Mouse (Mus musculus): ENCODE measurements at regions not wholly inside any gene's neighbourhood (a gene's known extent, or its start where the extent isn't known, plus 50 kb on each side); places are given as distances from the start of the nearest gene placed in this dataset.
A peak's percentile ranks its signal among the peaks of the same experiment; 100 is the strongest.

DNA sequence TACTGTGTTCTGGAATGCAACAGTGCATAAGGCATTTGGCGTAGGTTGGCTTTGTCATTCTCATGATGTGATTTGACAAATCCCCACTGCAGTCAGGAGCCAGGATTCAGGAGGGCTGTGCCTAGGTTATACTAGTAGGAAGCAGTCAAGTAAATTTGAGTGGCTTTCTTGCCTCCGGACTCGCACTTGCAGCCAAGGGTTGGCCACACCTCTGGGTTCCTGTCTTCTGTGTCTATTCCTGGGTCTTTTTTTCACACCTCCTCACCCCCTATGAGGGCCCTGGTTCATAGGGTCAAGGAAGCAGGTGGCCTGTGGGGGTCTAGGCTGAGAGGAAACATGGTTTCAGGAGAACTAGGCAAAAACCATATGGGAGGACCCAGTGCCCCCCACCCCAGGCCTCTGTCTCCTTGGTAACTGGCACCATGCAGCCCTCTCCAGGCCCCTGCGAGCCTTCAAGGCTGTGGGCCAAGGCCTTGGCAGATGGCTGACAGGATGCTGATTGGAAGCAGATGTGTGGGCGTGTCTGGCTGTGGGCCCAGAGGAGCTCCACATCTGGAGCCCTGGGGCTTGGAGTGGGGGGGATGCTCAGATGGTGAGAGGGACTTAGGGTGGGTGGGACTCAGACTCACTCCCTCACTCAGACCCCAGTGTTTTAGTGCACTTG lies 195.7 kb downstream of the Rgs3 start:
- DNase-seq: peak; percentile 53 to 54

DNA sequence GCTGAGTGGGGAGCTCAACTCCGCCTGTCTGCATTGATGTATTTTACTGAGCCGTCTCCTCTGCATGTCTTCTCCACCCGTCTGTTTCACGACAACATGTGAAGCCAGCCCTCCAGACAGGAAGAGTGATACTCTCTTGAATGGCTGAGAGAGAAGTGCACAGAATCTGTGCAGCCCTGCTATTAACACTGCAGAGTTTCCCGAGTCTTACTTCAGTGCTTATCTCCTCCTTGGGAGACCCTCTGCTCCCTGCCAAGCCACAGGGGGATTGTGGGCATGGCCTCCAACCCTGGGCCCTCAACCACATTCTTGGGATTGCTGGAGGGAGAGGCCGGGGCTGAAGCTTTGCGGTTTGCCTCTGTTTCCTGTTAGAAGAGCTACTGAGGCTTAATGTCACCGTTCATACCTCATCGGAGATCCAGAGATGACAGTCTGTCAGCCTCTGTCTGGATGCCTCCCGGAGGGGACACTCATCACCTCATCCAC lies 197.1 kb downstream of the Rgs3 start:
- DNase-seq: no peak

DNA sequence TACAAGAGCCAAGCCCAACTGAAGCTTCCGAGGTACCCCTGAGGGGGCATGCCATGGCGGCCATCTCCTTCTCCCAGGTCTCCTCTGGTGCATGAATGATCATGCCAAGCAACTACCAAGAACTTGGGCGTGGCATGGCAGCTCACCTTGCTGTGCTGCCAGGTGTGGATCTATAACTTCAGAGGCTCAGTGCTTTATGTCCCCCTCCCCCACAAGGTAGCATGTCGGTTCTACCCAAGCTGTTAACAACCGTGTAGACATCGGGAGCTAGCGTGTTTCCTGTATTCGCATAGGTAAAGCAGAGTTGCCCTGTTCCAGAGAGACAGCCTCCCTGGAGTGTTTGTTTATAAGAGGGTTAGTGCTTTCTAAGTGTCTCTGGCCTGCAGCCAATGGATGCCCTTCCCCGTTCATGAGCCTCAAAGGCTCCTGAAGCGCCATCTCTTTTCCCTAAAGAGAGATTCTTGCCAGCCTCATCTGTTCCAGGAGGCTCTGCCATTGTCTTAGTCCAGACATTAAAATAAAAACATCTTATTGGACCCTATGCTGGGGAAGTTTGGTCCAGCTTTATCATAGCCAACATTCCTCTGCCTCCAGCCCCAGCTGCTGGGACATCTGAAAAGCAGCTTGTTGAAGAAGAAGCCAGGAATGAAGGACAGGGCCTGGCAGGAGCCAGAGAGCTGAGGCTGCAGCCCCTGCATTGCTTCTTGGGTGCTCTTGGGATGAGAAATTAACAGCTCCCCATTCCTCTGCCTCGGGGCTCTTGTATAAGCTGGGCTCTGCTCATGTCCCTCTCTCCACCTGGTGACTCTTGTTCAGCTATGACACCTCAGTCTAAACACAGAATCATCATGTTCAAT lies 201.3 kb downstream of the Rgs3 start:
- peak in 1 of 2 experiments; percentile 57 for DNase-seq

DNA sequence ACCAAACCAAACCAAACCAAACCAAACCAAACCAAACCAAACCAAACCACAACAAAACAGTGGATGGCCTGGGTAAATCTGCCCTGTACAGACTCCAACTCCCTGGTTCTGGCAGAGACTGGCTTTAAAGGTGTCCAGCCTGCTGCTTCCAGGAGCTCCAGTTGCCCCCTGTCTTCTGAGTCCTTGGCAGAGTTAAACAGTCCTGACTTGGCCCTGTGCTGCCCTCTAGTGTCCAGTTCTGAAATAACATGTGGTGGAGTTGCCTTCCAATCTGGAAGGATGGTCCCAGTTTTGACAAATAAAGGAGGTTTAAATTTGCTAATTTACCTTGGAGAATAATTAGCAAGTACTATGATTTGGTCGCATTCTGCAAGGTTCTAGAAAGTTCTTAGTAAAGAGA lies 202.0 kb downstream of the Rgs3 start:
- peak; percentile 71 to 82 for DNase-seq

DNA sequence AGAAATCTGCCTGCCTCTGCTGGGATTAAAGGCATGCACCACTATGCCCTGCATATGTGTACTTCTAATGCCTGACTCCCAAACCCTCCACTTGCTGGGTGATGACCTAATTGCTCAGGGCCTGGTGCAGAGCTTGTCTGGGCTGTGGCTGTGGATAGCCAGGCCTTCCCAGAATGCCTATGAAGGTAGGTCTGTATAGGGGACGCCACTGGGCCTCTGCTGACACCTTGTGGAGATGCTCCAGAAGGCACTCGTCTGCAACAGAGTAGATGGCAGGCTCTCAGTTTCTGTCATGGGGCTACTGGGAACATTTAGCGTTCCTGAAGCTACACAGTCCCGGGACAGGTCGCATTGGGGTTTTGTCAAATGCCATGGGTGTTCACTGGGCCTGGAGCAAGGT lies 201.4 kb upstream of the Zfp618 start:
- DNase-seq: peak; percentile 76 to 80

DNA sequence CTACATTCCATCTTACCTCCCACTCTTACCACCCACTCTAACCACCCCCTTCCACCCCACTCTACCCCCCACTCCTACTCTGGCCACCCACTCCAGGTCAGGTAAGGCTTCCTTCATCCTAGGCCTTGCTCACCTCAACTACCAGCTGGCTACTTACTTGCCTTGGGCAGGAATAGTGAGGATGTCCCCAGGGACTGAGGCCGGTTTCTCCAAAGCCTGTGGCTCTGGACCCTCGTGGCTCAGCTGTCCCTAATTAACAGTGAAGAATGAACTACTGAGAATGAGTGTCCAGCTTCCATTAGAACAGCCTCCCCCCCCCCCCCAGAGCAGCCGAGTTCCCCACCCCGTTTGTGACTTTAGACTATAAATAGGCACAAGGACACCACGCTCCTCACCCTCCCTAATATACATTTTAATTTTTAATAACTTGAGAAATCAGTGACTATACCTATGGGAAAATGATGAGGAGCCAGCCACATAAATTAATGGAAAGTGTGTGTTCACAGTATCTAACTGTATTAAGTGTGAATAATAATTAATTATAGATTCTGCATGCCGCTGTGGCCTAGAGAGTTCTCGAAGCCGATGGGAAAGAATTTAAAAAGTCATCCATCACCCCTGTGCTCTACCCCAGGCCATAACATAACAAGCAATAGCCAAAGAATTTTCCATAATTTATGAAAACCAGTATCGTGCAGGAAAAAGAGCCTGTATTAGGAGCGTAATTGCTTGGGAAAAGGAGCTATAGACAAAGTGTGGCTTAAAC lies 195.7 kb upstream of the Zfp618 start:
- no peak for DNase-seq

DNA sequence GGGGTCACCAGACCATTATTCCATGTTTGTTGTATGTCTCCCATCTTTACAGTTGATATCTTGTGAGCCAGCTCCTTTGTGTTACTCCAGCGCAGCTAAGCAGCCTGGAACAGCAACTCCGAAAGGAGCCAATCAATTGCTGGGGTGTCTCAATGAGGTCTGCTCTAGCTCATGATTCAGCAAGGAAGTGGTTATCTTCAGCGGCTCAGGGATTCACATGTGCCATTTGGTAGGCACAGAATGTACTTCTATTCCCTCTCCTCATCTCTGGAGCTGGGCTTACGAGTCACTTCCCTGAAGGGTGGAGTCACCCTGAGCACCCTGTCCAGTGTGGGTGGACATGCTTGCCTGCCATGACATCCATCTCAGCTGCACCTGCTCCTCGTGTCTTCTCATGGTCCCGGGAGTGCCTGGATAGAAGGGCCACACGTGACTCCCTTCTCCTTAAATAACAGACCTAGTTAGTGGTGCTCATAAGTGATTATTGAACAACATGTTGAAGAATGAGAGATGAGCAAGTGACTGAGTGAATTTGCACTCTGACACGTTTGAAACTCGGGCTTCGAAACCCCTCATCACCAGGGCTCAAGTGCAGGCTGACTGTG lies 190.3 kb upstream of the Zfp618 start:
- DNase-seq: no peak

DNA sequence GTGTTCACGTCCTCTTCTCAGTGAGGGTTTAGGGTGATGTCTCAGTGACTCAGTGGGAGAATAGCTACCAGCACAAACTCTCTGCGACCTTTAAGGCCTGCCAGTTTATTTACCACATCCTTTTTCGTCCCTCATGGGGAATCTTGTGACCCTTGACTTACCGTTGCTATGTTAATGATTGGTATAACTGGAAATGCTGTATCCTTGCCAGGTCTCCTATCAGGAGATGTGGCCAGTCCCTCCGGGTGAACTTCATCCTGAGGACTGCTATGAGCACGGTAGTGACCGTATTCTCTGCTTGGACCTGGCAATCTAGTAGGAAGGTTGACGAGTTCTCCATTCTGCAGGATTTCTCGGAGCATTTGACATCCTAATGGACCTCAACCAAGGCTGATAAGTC lies 188.5 kb upstream of the Zfp618 start:
- DNase-seq: no peak

DNA sequence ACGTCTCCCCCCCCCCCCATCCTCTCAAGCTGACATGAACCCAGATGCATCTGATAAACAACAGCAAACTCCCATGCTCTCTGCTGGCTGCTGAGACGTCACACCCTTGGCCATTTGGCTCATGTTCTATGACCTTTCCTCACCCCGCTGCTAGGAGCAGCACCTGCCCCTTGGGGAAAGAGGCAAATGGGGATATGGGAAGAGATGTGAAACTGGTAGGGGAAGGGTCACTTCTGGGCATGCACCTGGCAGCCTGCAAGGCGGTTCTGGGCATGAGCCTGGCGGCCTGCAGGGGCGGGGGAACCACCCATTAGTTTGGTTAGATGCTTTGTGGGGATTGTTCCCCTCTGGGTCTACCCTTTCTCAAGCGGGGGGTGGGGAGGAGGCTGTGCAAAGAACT lies 187.9 kb upstream of the Zfp618 start:
- DNase-seq: no peak

DNA sequence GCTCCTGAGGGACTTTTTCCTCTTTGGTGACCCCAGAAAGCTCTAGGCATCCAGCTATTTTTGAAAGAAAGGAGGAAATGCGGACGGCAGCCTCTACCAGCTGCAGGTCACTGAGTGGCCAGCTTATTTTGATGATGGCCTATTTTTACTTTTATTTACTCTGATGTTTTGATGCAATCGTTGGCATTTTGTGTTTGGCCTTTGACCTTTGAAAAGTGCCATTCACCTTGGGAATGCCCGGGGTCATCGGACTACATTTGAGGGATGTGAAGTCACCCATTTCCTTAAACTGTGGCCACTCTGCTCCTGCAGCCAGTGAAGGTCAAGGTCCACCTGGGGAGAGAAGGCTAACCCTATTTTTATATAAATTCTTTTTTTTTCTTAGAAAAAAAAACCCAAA lies 186.8 kb upstream of the Zfp618 start:
- no peak for DNase-seq

DNA sequence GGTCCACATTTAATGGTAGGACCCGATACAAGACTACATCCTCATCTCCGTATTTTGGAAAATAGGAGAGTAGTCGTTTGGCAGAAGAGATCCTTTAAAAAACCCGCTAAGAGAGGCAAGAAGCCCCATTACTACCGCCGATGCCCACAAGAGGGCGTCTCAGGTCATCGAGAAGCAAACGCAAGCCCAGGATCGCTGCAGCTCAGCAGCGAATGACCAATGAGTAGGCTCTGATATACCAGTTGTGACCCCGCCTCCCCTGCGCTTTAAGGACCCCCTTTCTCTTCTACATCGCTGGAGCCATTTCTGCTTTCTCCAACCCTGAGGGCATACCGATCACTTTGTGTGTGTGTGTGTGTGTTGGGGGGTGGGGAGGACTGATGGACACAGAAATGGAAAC lies 185.0 kb upstream of the Zfp618 start:
- DNase-seq: peak; percentile 72 to 79

DNA sequence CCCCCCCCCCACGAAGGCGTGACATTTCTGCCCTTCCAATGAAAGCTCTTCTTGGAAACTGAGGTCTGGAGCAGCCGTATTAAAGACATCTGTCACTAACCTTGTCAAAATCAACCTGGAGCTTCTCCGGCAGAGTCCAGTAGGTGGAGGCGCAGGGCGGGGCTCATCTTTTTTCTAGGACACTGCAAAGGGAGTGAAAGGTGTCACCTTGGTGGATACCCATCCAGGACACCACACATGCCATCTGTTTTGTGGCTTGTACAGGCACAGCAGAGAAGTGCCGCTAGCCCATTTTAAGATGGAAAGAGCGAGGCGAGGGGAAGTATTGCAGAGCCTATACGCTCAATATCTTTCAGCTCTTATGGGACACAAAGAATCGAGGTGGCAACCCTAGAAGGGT lies 184.5 kb upstream of the Zfp618 start:
- no peak for DNase-seq

DNA sequence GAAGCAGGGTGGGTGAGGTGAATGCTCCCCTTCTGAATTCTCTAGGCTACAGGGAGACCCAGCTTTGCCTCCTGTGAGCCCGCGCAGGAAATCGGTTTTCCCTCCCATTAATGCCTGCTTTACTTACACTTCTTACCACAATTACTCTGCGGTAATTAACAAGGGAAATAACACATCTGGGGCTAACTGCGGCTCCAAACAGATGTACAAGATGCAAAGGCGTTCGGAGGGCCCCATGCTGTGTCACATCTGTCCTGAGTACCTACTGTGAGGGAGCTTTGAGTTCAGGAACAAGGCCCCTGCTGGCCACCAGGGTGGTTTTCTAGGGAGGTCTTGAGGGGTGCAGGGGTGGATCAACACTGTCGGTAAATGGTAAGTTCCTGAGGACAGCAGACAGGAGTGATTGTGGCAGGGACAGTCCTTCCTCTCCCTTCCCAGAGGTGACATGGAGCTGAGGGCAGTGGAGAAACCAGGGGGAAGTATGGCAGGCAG lies 184.0 kb upstream of the Zfp618 start:
- DNase-seq: no peak

DNA sequence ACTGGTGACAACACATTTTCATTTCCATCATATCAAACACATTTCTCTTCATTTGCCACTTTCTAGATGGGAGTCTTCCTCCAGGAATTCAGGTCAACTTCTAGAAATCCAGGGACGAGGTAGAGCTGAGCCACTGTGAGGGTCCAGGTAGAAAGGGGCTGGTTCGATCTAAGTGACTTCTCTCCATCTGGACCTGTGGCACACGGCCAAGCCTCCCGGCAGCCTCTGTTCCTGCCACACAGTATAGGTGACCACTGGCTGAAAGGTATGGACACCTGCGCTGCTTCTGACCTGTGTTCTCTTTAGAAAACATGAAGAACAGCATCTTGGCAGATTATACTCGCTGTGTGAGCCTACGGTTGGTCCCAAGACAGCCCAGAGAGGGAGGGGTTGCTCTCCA lies 179.7 kb upstream of the Zfp618 start:
- no peak for DNase-seq

DNA sequence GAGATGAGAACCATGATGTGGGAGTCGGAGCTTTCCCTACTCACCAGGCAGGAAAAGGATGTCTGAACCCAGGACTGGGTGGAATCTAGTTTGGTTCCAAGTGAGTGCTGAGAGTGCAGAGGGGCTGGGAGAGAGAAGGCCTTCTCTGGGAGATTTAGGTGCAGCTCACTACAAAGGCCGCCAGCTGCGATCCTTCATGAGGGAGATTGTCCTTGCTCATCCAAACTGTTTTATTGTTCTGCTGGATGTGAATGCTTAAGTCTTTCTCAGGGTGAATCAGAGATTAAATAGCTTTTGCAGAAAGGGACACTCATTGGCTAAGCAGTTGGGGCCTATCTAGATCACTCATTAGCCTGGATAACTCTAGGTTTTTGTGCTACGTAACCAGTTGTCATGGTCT lies 175.7 kb upstream of the Zfp618 start:
- no peak for DNase-seq

DNA sequence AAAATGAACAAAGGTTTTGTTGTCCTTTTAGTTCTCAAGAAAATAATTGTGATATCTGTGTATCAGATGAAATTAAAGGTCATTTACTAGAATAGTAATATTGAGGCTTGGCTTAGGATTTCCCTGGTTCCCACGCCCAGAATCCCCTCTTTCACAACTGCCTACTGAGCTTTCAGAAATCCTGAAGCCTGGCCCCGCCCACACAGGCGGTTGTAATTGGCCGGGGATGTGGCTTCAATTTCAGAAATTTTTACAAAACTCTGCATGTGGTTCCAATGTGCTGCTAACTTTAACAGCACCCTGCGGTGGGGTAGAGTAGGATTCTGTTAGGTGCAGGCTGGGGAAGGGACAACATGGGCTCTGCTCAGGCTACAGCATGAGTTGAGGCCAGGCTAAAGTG lies 171.8 kb upstream of the Zfp618 start:
- DNase-seq: no peak

DNA sequence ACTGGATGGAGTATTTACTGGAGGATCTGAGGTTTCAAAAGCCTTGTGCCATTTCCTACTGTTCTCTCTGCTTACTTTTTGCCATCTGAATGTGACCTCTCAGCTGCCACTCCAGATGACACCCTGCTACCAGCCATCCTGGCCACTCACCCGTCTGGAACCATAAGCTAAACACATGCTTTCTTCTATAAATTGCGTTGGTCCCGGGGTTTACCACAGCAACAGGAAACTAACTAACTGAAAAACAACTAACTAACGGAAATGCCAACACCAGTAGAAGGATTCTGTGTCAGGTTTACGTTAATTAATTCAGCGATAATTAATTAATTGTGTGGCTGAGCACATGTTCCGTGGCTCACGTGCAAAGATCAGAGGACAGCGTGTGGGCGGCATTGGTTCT lies 169.8 kb upstream of the Zfp618 start:
- DNase-seq: no peak

DNA sequence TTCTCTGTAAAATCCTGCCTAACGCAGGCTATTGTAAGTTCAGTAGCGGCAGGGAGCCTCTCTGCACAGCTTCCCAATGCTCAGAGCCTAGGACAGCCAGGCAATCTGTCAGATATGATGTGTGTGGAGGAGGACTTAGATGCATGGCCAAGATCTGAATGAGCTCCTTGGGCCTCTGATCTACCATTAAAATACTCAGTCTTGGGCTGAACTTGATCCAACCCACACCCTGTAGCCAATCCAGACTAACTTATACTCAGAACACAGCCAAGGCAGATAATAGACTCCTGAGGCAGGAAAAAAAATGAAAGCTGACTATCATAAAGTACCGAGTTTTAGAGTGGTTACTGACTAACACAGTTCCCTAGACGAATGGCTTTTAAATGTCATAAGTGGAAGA lies 165.4 kb upstream of the Zfp618 start:
- no peak for DNase-seq

DNA sequence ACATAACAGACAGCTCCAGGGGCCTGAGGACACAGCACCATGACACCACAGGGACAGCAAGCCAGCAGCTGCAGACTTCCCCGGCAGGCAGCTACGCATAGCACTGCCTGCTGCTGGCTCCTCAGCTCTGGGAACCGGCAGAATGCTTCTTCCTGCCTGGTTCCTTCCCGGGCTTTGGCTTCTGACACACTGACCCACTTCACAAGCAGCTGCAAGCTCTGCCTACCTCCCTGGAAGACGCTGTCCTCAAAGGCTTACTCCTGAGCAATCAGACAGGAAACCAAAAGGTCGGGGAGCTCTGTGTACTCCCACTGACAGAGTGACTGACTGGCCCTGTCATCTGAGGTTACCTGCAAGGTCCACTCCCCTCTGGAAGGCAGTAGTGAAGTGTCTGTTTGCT lies 159.5 kb upstream of the Zfp618 start:
- DNase-seq: no peak

DNA sequence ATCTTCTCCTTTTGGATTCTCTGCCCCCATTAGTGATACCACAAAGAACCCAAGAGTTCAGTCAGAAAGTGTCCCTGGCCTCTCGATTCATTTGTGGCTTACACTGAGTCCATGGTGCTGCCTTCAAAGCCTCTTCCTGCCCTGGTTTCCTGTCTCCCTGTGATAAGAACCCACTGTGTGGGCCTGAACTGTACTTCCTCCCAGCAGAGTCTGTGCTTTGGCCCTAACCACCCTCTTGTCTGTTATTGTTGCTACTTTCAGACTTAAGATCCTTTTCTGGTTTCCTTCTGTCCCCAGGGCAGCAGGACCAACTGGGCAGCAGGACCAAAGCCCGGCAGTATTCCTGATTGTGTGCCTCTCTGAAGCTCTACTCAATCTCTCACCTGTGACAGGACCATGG lies 158.6 kb upstream of the Zfp618 start:
- no peak for DNase-seq

DNA sequence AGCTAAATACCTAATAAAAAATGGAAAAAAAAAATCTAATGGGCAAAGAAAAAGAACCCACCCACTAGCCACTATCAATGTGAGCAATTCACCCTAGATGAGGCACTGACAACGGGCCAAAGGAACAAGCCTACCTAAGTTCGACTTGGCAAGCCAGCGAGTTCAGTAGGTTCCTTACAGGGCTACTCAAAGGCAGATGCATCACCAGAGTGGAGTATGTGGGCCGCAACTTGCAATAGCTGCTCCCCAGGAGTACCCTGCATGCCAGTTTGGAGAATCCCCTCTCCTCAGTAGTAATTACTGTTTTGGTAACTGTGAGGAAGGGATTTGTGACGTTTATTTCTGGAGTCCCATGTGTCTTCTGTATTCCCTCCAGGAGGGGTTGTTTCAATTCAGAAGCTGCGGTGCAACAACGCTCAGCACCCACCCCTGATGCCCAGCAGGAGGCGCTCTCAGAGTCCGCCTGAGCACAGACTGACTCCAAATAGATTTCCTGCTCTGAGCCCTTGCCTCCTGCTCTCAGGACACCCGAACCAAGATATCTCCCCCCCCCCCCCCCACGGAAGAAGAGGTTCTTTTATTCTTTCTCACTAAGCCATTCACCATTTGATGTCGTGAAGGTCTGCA lies 157.3 kb upstream of the Zfp618 start:
- no peak for DNase-seq

DNA sequence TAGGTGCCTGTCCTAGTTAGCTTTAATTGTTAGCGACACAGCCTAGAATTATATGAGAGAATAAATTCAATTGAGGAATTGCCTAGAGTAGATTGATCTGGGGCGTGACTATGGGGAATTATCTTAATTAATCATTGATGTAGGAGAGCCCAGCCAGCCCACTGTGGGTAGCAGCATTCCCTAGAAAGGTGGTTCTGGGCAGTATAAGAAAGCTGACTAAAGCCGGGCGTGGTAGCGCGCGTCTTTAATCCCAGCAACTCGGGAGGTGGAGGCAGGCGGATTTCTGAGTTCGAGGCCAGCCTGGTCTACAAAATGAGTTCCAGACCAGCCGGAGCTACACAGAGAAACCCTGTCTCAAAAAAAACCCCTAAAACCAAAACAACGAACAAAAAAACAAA lies 156.8 kb upstream of the Zfp618 start:
- DNase-seq: no peak

DNA sequence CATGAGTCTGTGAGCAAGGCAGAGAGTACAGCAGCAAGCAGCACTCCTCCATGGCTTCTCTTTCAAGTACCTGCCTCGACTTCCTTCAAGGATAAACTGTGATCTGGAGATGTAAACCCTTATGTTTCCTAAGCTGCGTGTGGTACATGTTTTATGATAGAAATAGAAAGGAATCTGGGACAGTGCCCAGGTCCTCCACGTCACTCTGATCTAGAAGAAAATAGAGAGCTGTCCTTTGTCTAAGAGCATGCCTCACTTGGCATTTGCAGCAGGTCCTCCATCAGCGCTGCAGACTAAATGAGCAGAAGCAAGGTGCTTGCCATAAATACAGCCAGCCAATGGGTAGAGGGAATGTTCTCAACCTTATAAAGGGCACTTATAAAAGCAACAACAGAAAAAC lies 156.3 kb upstream of the Zfp618 start:
- DNase-seq: no peak

All from lung, adult 18-20 months (tissue).